Mouse (Mus musculus): ENCODE measurements around the gene Cyp27a1.

- no peak for TF ChIP-seq CTCF (IDR thresholded peaks at IDR 0.05; ENCODE audit: borderline replicate concordance, extremely low read depth, insufficient read depth, insufficient read length)
- no peak for TF ChIP-seq POLR2A (IDR thresholded peaks at IDR 0.05; ENCODE audit: borderline replicate concordance, extremely low read depth, insufficient read depth, insufficient read length, poor library complexity, severe bottlenecking)
Measured at GRCm38 (mm10) chr1:74771845-74771930, 58.3 kb downstream of the Cyp27a1 start, which contains the start of gene Wnt6.
